Mouse (Mus musculus) stomach, embryonic 14.5 days (tissue): ENCODE data around the gene F2r. TPM values are rescaled to one million over a fixed set of nuclear protein-coding genes. Genes with fewer than 3 reads are reported as not detected.

Experiments
- ATAC-seq: fragments of 200-750 bp; cut with Nextera tagmentation; 2 replicates; pipeline ENCODE4 v1.8.0; 2017; ENCODE audit warnings: low read depth, moderate TSS enrichment; ENCODE audit not compliant: insufficient number of reproducible peaks, insufficient read depth, low FRiP score
- H3K27ac ChIP-seq: fragments of 300-500 bp; sonication (generic); 2 replicates; pipeline ENCODE4 v1.5.1; 2014; ENCODE audit warnings: mild to moderate bottlenecking, low read length, moderate library complexity, mixed read lengths
- H3K27me3 ChIP-seq: fragments of 300-500 bp; sonication (generic); 2 replicates; pipeline ENCODE4 v1.6.1; 2014; ENCODE audit warnings: low read length, control low read depth, mixed read lengths; ENCODE audit not compliant: control insufficient read depth, insufficient read depth
- H3K36me3 ChIP-seq: fragments of 300-500 bp; sonication (generic); 2 replicates; pipeline ENCODE4 v1.6.1; 2014; ENCODE audit warnings: mild to moderate bottlenecking, control low read depth, low read length, moderate library complexity, mixed read lengths; ENCODE audit not compliant: control insufficient read depth, insufficient read depth
- H3K4me1 ChIP-seq: fragments of 300-500 bp; sonication (generic); 2 replicates; pipeline ENCODE4 v1.6.1; 2014; ENCODE audit warnings: low read length, control low read depth, mixed read lengths; ENCODE audit not compliant: control insufficient read depth, insufficient read depth
- H3K4me2 ChIP-seq: fragments of 300-500 bp; sonication (generic); replicated peaks from 2 replicates; pipeline ENCODE4 v1.6.1; 2014; ENCODE audit warnings: low read depth, low read length, control low read depth
- H3K4me3 ChIP-seq: fragments of 300-500 bp; sonication (generic); 2 replicates; pipeline ENCODE4 v1.5.1; 2014; ENCODE audit warnings: low read depth, low read length, control low read depth
- H3K9ac ChIP-seq: fragments of 300-500 bp; sonication (generic); replicated peaks from 2 replicates; pipeline ENCODE4 v1.6.1; 2014; ENCODE audit warnings: low read depth, mild to moderate bottlenecking, control low read depth, low read length, moderate library complexity, mixed read lengths
- H3K9me3 ChIP-seq: fragments of 300-500 bp; sonication (generic); 2 replicates; pipeline ENCODE4 v1.6.1; 2016; ENCODE audit warnings: low read depth, low read length, control low read depth; ENCODE audit not compliant: control insufficient read depth
- WGBS: fragments of 180-500 bp; shearing (Covaris S2); extraction: QIAGEN DNeasy Blood & Tissue Kit; methylation state at CpG from one replicate; pipeline ENCODE4 v1.1.7; 2014; 5-methylcytosine and 5-hydroxymethylcytosine counted together
- polyA plus RNA-seq: library from polyadenylated mRNA; unstranded; fragments of >200 nt; fragmentation: Nextera tagmentation; extraction: Ambion mirVana; gene quantifications from 2 replicates; pipeline ENCODE4 v1.2.1, GENCODE M21; 2014

F2r gene
- polyA plus RNA-seq, 1 experiment from 2014 or later = 74.0 TPM

DNA sequence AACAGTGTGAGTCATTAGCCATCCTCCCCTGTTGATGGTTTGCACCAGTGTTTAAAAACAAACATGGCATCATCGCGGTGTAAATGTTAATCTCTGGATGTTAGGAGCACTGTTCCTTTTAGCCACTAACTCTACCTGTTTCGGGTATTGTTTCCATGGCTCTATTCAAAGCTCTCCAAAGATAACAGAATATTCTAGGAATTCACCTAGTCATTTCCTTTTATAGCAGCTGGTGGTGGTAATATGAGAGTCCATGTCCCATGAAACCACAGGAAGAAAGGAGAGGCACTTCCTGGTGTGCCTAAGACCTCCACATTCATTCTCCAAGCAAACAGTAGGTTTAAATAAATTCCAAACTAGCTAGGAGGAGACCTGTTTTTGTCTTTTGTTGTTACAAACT, 4.8 kb upstream of the F2r start:
- 74% methylated on average over 3 of the region's 3 CpGs for WGBS
- no peak overlapping the region for H3K4me3 ChIP-seq
- no peak for ATAC-seq

DNA sequence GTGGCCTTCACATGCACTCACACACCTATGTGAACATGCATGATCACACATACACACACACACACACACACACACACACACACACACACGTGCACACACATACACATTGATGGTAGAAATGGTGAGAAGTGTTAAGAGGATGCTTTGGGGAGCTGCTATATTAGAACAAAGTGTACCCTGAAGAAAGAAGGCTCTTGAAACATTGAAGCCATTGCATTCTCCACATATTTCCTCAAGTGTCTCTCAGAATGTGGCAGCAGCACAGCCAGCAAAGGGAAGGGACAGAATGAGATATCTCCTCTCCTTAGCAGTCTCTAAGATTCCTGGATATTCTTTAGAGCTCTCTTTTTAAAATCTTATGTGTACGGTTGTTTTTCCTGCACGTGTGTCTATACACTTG, 3.3 kb upstream of the F2r start:
- ATAC-seq = no peak
- H3K27me3 ChIP-seq = no peaks in the 10 kb centered on the region
- peaks cover 3% of the 10 kb centered on the region; the same call in 1 of the 2 replicates for H3K4me1 ChIP-seq
- WGBS = 79% methylated on average over 3 of the region's 3 CpGs
- no peaks in the 10 kb centered on the region for H3K9me3 ChIP-seq
- no peak overlapping the region for H3K9ac ChIP-seq
- no peak overlapping the region for H3K4me2 ChIP-seq
- no peaks in the 10 kb centered on the region for H3K36me3 ChIP-seq
- no peak overlapping the region for H3K4me3 ChIP-seq
- H3K27ac ChIP-seq = no peak overlapping the region

More for the DNA sequence above, 4.8 kb upstream of the F2r start:
- H3K9ac ChIP-seq = no peak overlapping the region
- H3K9me3 ChIP-seq = no peaks in the 10 kb centered on the region
- 0 out of 2 replicates have a peak, but pooled peaks cover 2% of the 10 kb centered on the region for H3K36me3 ChIP-seq
- H3K4me1 ChIP-seq = no peaks in the 10 kb centered on the region
- H3K27ac ChIP-seq = no peak overlapping the region
- H3K4me2 ChIP-seq = no peak overlapping the region
- no peaks in the 10 kb centered on the region for H3K27me3 ChIP-seq

DNA sequence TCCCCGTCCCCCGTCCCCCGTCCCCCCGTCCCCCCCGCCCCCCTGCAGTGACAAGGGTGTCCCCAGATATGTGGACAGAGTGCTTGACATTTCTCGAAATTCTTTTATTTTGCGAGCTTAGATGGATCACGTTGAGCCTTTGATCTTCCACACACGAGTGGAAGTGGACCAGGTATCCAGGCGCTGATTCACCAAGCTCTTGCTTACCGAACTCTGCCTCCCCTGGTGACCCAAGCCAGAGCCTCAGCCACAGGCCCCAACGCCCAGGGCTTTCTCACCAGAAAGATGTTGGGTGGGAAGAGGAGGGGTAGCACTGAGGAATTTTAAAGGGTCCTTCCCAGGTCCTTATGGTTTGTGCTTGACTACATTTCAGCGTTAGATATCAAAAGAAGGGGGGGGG, 572 bp upstream of the F2r start:
- H3K27ac ChIP-seq = no peak overlapping the region; the same call in 1 of the 2 replicates

DNA sequence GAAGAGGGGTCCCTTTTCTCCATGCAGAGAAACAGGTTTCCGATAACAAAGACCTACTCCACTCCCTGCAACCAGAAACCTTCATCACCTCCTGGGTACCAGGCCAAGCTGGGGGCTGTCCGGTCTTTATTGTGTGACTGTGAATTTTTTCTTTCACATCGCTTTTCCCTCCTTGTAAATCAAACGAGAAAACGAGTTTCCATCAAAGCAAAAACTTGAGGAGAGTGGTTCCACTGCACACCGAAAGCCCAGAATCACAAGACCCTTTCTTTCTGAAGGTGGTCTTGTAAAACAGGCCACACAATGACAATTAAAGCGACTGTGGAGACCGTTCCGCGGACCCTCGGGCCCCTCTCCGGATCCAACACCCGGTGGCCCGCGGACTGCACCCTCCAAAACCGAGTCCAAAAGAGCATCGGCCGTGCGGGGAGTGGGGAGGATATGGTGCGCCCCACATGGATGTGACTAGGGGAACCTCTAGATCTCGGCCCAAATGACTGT, 566 bp downstream of the F2r start:
- WGBS = under 1% methylated on average over 21 of the region's 21 CpGs
- peak; percentile 44; the same call in 1 of the 2 replicates for ATAC-seq
- Histone ChIP-seq H3K27ac (peak overlapping the region; percentile 66), H3K4me2 (peak overlapping the region; percentile 82), H3K4me1 (peaks cover 10% of the 10 kb centered on the region), H3K9ac (peak overlapping the region; percentile 87), H3K4me3 (peak overlapping the region; percentile 82), H3K27me3 (no peaks in the 10 kb centered on the region), H3K36me3 (no peaks in the 10 kb centered on the region; the same call in 1 of the 2 replicates), H3K9me3 (no peaks in the 10 kb centered on the region)

More for the DNA sequence above, 572 bp upstream of the F2r start:
- H3K9ac ChIP-seq = peak overlapping the region; percentile 87
- peaks cover 10% of the 10 kb centered on the region for H3K4me1 ChIP-seq
- ATAC-seq = no peak; the same call in 1 of the 2 replicates
- WGBS = 5% methylated on average over 13 of the region's 13 CpGs
- H3K27me3 ChIP-seq = no peaks in the 10 kb centered on the region
- no peaks in the 10 kb centered on the region for H3K9me3 ChIP-seq
- H3K36me3 ChIP-seq = no peaks in the 10 kb centered on the region
- H3K4me2 ChIP-seq = peak overlapping the region; percentile 82
- peak overlapping the region; percentile 82 for H3K4me3 ChIP-seq

DNA sequence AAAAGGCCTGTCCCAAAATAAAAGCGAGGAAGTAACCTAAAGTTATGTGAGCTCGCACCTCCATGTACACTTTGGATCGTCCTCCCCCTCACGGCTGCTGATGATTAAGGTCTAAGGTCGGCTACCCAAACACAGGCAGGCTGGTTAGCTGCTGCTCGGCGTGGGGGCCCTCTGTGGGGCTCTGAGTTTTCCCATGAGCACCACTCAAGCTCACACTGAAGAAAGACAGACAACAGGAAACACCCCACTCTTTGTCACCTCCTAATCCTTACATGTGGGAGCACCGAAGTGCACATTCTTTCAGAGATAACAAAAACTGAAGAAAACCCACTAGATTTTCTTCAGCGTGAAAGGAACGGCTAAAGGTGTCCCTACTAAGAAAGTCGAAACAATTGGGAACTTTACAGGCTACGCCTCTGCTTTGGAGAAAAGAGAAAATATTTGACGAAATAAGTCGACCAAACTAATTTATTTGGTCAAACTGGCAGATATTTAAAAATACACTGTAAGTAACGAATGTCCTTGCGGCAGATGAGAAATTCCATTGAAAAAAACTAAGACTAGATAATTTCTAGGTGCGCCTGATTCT, 1.1 kb downstream of the F2r start:
- Histone ChIP-seq H3K36me3 (no peaks in the 10 kb centered on the region; the same call in 1 of the 2 replicates), H3K4me1 (peaks cover 10% of the 10 kb centered on the region), H3K27ac (peak overlapping the region; percentile 49; the same call in 1 of the 2 replicates), H3K4me2 (peak overlapping the region; percentile 82), H3K27me3 (no peaks in the 10 kb centered on the region), H3K4me3 (peak overlapping the region; percentile 82), H3K9ac (peak overlapping the region; percentile 87), H3K9me3 (no peaks in the 10 kb centered on the region)
- 4% methylated on average over 17 of the region's 17 CpGs for WGBS
- ATAC-seq = no peak

DNA sequence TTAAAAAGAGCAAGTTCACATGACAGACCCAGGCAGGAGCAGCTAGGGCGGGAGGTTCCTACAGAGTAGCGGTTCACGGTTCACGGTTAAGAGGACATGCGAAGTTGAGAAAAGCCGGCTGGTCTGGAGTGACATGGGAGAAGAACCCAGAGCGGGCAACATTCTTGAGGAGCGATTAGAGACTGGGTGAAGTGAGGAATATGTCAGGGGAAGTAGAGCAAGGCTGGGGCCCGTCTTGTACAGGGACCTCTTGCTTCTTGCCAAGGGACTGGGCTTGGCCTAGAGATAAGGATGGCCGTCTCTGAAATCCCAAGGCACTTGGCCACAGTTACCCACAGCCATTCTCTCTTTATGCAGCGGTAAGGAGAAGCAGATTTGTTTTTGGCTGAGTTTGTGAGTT, 1.8 kb downstream of the F2r start:
- H3K4me3 ChIP-seq = peak overlapping the region; percentile 82
- no peaks in the 10 kb centered on the region for H3K9me3 ChIP-seq
- H3K4me2 ChIP-seq = peak overlapping the region; percentile 82
- H3K4me1 ChIP-seq = peaks cover 10% of the 10 kb centered on the region
- peak overlapping the region; percentile 28; the same call in 1 of the 2 replicates for H3K27ac ChIP-seq
- no peak for ATAC-seq
- peaks cover 3% of the 10 kb centered on the region for H3K36me3 ChIP-seq
- WGBS = 22% methylated on average over 11 of the region's 11 CpGs
- peak overlapping the region; percentile 87; the same call in 1 of the 2 replicates for H3K9ac ChIP-seq
- H3K27me3 ChIP-seq = no peaks in the 10 kb centered on the region

DNA sequence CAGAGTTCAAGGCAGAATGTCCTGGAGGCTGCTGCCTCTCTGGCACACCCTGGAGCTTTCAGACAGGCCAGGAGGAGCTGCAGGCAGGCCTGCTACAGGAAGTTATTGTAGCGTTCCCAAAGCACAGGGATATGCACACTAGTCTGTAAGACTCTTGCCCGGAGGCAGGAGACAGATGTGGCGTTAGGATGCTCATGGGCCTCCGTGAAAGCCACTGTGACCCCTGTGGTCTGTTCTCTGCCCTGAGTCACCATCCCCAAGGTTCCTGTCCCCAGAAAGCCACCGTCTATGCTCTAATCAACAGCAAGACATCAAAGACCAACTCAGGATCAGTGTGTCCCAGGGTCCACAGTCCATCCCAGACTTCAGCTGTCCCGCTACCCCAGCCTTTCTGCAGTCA, 3.5 kb downstream of the F2r start:
- Histone ChIP-seq H3K4me1 (peaks cover 10% of the 10 kb centered on the region), H3K36me3 (peaks cover 3% of the 10 kb centered on the region), H3K27me3 (no peaks in the 10 kb centered on the region), H3K9ac (no peak overlapping the region), H3K27ac (no peak overlapping the region), H3K9me3 (no peaks in the 10 kb centered on the region), H3K4me2 (no peak overlapping the region), H3K4me3 (no peak overlapping the region)
- 61% methylated on average over 6 of the region's 6 CpGs for WGBS
- no peak for ATAC-seq

DNA sequence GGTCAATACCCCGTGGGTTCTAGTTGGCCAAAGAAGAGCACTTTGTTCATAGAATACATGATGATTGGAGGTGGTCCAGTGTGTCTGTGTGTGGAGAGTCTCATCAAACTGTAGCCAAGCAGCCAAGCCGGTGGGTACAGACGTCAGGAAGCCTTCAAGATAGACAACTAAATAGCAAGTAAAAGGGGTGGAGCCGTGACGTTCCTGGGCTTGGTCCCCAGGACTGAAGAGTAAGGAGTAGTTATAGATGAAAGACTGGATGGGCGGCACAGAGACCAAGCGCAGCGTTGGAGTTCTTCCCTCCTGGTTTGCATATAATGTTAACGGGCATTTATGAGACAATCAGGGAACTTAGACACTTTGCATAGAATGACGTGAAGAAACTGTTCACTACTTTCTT, 6.0 kb downstream of the F2r start:
- H3K9me3 ChIP-seq = no peaks in the 10 kb centered on the region
- no peak for ATAC-seq
- no peak overlapping the region for H3K9ac ChIP-seq
- no peaks in the 10 kb centered on the region for H3K27me3 ChIP-seq
- peaks cover 10% of the 10 kb centered on the region for H3K4me1 ChIP-seq
- peaks cover 3% of the 10 kb centered on the region for H3K36me3 ChIP-seq
- no peak overlapping the region for H3K4me3 ChIP-seq
- H3K4me2 ChIP-seq = no peak overlapping the region
- H3K27ac ChIP-seq = no peak overlapping the region
- 89% methylated on average over 10 of the region's 10 CpGs for WGBS
